Mouse (Mus musculus) stomach, postnatal 0 days (tissue): Measurements from ENCODE around the gene Commd1.

Source experiments
- CTCF ChIP-seq: IDR thresholded peaks from 2 replicates; pipeline ENCODE4 v1.5.1; 2016; ENCODE audit warnings: antibody characterized with exemption, low read depth, mild to moderate bottlenecking, moderate library complexity
- EP300 ChIP-seq: optimal IDR thresholded peaks from 2 replicates; pipeline ENCODE3; 2016; ENCODE audit warnings: antibody characterized with exemption

GRCm38 (mm10) chr11:23029399-23029798 is 47.2 kb upstream of the Commd1 start:
- TF ChIP-seq CTCF (no peak), EP300 (no peak)
